Mouse (Mus musculus) embryonic facial prominence, embryonic 14.5 days (tissue): ENCODE results near the gene Pdcd5. TPM values are rescaled to one million over a fixed set of nuclear protein-coding genes. Genes with fewer than 3 reads are reported as not detected.

Source experiments
- ATAC-seq: fragments of 200-750 bp; cut with Nextera tagmentation; 2 replicates; pipeline ENCODE4 v1.8.0; 2017; ENCODE audit warnings: low read depth, moderate number of reproducible peaks, moderate TSS enrichment
- DNase-seq: peaks from one replicate; pipeline ENCODE4 v3.0.0-alpha.2; 2015; ENCODE audit warnings: low spot score
- H3K27ac ChIP-seq: fragments of 300-500 bp; sonication (generic); replicated peaks from 2 replicates; pipeline ENCODE4 v1.5.1; 2014; ENCODE audit warnings: low read depth, mild to moderate bottlenecking, low read length, moderate library complexity
- H3K27me3 ChIP-seq: fragments of 300-500 bp; sonication (generic); replicated peaks from 2 replicates; pipeline ENCODE4 v1.6.1; 2014; ENCODE audit warnings: low read length; ENCODE audit not compliant: control insufficient read depth, insufficient read depth
- H3K36me3 ChIP-seq: fragments of 300-500 bp; sonication (generic); 2 replicates; pipeline ENCODE4 v1.6.1; 2014; ENCODE audit warnings: low read length, mixed read lengths; ENCODE audit not compliant: control insufficient read depth, insufficient read depth
- H3K4me1 ChIP-seq: fragments of 300-500 bp; sonication (generic); 2 replicates; pipeline ENCODE4 v1.6.1; 2014; ENCODE audit warnings: antibody characterized with exemption, low read length; ENCODE audit not compliant: control insufficient read depth, insufficient read depth
- H3K4me2 ChIP-seq: fragments of 300-500 bp; sonication (generic); 2 replicates; pipeline ENCODE4 v1.6.1; 2014; ENCODE audit warnings: low read depth, mild to moderate bottlenecking, low read length, moderate library complexity, mixed read lengths
- H3K4me3 ChIP-seq: fragments of 300-500 bp; sonication (generic); 2 replicates; pipeline ENCODE4 v1.5.1; 2014; ENCODE audit warnings: low read depth, mild to moderate bottlenecking, low read length
- H3K9ac ChIP-seq: fragments of 300-500 bp; sonication (generic); 2 replicates; pipeline ENCODE4 v1.6.1; 2014; ENCODE audit warnings: low read depth, mild to moderate bottlenecking, low read length, moderate library complexity, mixed read lengths
- H3K9me3 ChIP-seq: fragments of 300-500 bp; sonication (generic); 2 replicates; pipeline ENCODE4 v1.6.1; 2016; ENCODE audit warnings: low read length; ENCODE audit not compliant: control insufficient read depth
- WGBS: fragments of 180-500 bp; shearing (Covaris S2); extraction: QIAGEN DNeasy Blood & Tissue Kit; methylation state at CpG from one replicate; pipeline ENCODE4 v1.1.7; 2014; 5-methylcytosine and 5-hydroxymethylcytosine counted together
- polyA plus RNA-seq: library from polyadenylated mRNA; unstranded; fragments of >200 nt; fragmentation: Nextera tagmentation; extraction: Ambion mirVana; gene quantifications from 2 replicates; pipeline ENCODE4 v1.2.1, GENCODE M21; 2014

The Pdcd5 gene
- polyA plus RNA-seq, 1 experiment from 2014 or later: 275 TPM

- H3K4me1 ChIP-seq: no peaks in the 10 kb centered on the region
- 92% methylated on average over 5 of the region's 10 CpGs for WGBS
- DNase-seq: no peak
- no peaks in the 10 kb centered on the region for H3K27me3 ChIP-seq
- no peaks in the 10 kb centered on the region for H3K9me3 ChIP-seq
- peaks cover 90% of the 10 kb centered on the region for H3K36me3 ChIP-seq
- no peak overlapping the region for H3K27ac ChIP-seq
- no peak for ATAC-seq
- H3K4me2 ChIP-seq: no peak overlapping the region
- H3K9ac ChIP-seq: no peak overlapping the region
- no peak overlapping the region for H3K4me3 ChIP-seq
Observed at GRCm38 (mm10) chr7:35627371-35627770, 19.9 kb downstream of the Pdcd5 start.

- H3K27ac ChIP-seq: no peak overlapping the region
- H3K4me1 ChIP-seq: no peaks in the 10 kb centered on the region
- H3K36me3 ChIP-seq: peaks cover 92% of the 10 kb centered on the region
- H3K4me3 ChIP-seq: no peak overlapping the region
- no peak overlapping the region for H3K4me2 ChIP-seq
- H3K9ac ChIP-seq: no peak overlapping the region
- no peaks in the 10 kb centered on the region for H3K9me3 ChIP-seq
- DNase-seq: no peak
- WGBS: 98% methylated on average over 5 of the region's 5 CpGs
- no peak for ATAC-seq
- no peaks in the 10 kb centered on the region for H3K27me3 ChIP-seq
Observed at GRCm38 (mm10) chr7:35626038-35626437, 21.3 kb downstream of the Pdcd5 start.

- no peak overlapping the region for H3K4me3 ChIP-seq
- no peaks in the 10 kb centered on the region for H3K9me3 ChIP-seq
- ATAC-seq (no peak), DNase-seq (no peak)
- H3K27ac ChIP-seq: no peak overlapping the region
- no peak overlapping the region for H3K4me2 ChIP-seq
- no peaks in the 10 kb centered on the region for H3K4me1 ChIP-seq
- no peaks in the 10 kb centered on the region for H3K27me3 ChIP-seq
- H3K36me3 ChIP-seq: peaks cover 94% of the 10 kb centered on the region
- WGBS: 93% methylated on average over 10 of the region's 10 CpGs
- no peak overlapping the region for H3K9ac ChIP-seq
Observed at GRCm38 (mm10) chr7:35622626-35623025, 24.7 kb downstream of the Pdcd5 start.

- no peak overlapping the region for H3K4me2 ChIP-seq
- H3K27me3 ChIP-seq: no peaks in the 10 kb centered on the region
- no peaks in the 10 kb centered on the region for H3K4me1 ChIP-seq
- 91% methylated on average over 4 of the region's 4 CpGs for WGBS
- no peak overlapping the region for H3K9ac ChIP-seq
- ATAC-seq (no peak), DNase-seq (no peak)
- peaks cover 91% of the 10 kb centered on the region for H3K36me3 ChIP-seq
- H3K4me3 ChIP-seq: no peak overlapping the region
- H3K9me3 ChIP-seq: no peaks in the 10 kb centered on the region
- H3K27ac ChIP-seq: no peak overlapping the region
Observed at GRCm38 (mm10) chr7:35617513-35617912, 29.8 kb downstream of the Pdcd5 start.

GRCm38 (mm10) chr7:35609245-35609644 lies 38.1 kb downstream of the Pdcd5 start:
- Histone ChIP-seq H3K27ac (no peak overlapping the region), H3K4me1 (no peaks in the 10 kb centered on the region), H3K9ac (no peak overlapping the region), H3K4me3 (no peak overlapping the region), H3K27me3 (no peaks in the 10 kb centered on the region), H3K4me2 (no peak overlapping the region), H3K9me3 (no peaks in the 10 kb centered on the region), H3K36me3 (peaks cover 84% of the 10 kb centered on the region)
- WGBS: 73% methylated on average over 10 of the region's 10 CpGs
- DNase-seq (no peak), ATAC-seq (no peak)

- no peak overlapping the region for H3K4me2 ChIP-seq
- peaks cover 88% of the 10 kb centered on the region for H3K36me3 ChIP-seq
- no peaks in the 10 kb centered on the region for H3K9me3 ChIP-seq
- H3K4me3 ChIP-seq: no peak overlapping the region
- H3K27ac ChIP-seq: no peak overlapping the region
- ATAC-seq (no peak), DNase-seq (peak; percentile 16)
- 82% methylated on average over 10 of the region's 10 CpGs for WGBS
- no peaks in the 10 kb centered on the region for H3K27me3 ChIP-seq
- no peaks in the 10 kb centered on the region for H3K4me1 ChIP-seq
- no peak overlapping the region for H3K9ac ChIP-seq
Observed at GRCm38 (mm10) chr7:35606816-35607215, 40.5 kb downstream of the Pdcd5 start.

- DNase-seq (no peak), ATAC-seq (no peak)
- Histone ChIP-seq H3K36me3 (peaks cover 72% of the 10 kb centered on the region), H3K27ac (no peak overlapping the region), H3K9ac (no peak overlapping the region), H3K27me3 (no peaks in the 10 kb centered on the region), H3K4me3 (no peak overlapping the region), H3K9me3 (no peaks in the 10 kb centered on the region), H3K4me2 (no peak overlapping the region), H3K4me1 (no peaks in the 10 kb centered on the region)
- WGBS: 94% methylated on average over 5 of the region's 5 CpGs
Observed at GRCm38 (mm10) chr7:35602766-35603165, 44.6 kb downstream of the Pdcd5 start.

- H3K36me3 ChIP-seq: peaks cover 72% of the 10 kb centered on the region
Observed at GRCm38 (mm10) chr7:35601106-35601505, 46.2 kb downstream of the Pdcd5 start.

GRCm38 (mm10) chr7:35600031-35600430 lies 47.3 kb downstream of the Pdcd5 start:
- 85% methylated on average over 10 of the region's 10 CpGs for WGBS
- ATAC-seq (no peak), DNase-seq (no peak)
- peaks cover 75% of the 10 kb centered on the region for H3K36me3 ChIP-seq
- no peak overlapping the region for H3K27ac ChIP-seq
- no peak overlapping the region for H3K4me2 ChIP-seq
- no peaks in the 10 kb centered on the region for H3K4me1 ChIP-seq
- H3K9me3 ChIP-seq: no peaks in the 10 kb centered on the region
- no peaks in the 10 kb centered on the region for H3K27me3 ChIP-seq
- H3K9ac ChIP-seq: no peak overlapping the region
- H3K4me3 ChIP-seq: no peak overlapping the region

More at GRCm38 (mm10) chr7:35601106-35601505, 46.2 kb downstream of the Pdcd5 start:
- no peak for ATAC-seq
- WGBS: 86% methylated on average over 6 of the region's 6 CpGs
- H3K27me3 ChIP-seq: no peaks in the 10 kb centered on the region
- no peak overlapping the region for H3K9ac ChIP-seq
- H3K4me1 ChIP-seq: no peaks in the 10 kb centered on the region
- no peaks in the 10 kb centered on the region for H3K9me3 ChIP-seq
- H3K4me3 ChIP-seq: no peak overlapping the region
- no peak overlapping the region for H3K27ac ChIP-seq
- H3K4me2 ChIP-seq: no peak overlapping the region
- DNase-seq: no peak
